Mouse (Mus musculus) limb, embryonic 15.5 days (tissue): ENCODE measurements around the gene Hoga1. TPM values are rescaled to one million over a fixed set of nuclear protein-coding genes. Genes with fewer than 3 reads are reported as not detected.

Source experiments
- ATAC-seq: fragments of 200-750 bp; cut with Nextera tagmentation; 2 replicates; pipeline ENCODE4 v1.8.0; 2017; ENCODE audit warnings: low read depth, moderate TSS enrichment; ENCODE audit not compliant: insufficient number of reproducible peaks, low FRiP score, low TSS enrichment
- H3K27ac ChIP-seq: fragments of 300-500 bp; sonication (generic); 2 replicates; pipeline ENCODE4 v1.5.1; 2015; ENCODE audit warnings: moderate library complexity, mild to moderate bottlenecking, inconsistent platforms
- H3K27me3 ChIP-seq: fragments of 300-500 bp; sonication (generic); 2 replicates; pipeline ENCODE4 v1.6.1; 2015; ENCODE audit warnings: inconsistent platforms
- H3K36me3 ChIP-seq: fragments of 300-500 bp; sonication (generic); 2 replicates; pipeline ENCODE4 v1.6.1; 2015; ENCODE audit warnings: inconsistent platforms
- H3K4me1 ChIP-seq: fragments of 300-500 bp; sonication (generic); 2 replicates; pipeline ENCODE4 v1.6.1; 2015; ENCODE audit warnings: inconsistent platforms
- H3K4me2 ChIP-seq: fragments of 300-500 bp; sonication (generic); 2 replicates; pipeline ENCODE4 v1.6.1; 2015; ENCODE audit warnings: mild to moderate bottlenecking, inconsistent platforms
- H3K4me3 ChIP-seq: fragments of 300-500 bp; sonication (generic); 2 replicates; pipeline ENCODE4 v1.5.1; 2015; ENCODE audit warnings: mild to moderate bottlenecking, inconsistent platforms
- H3K9ac ChIP-seq: fragments of 300-500 bp; sonication (generic); 2 replicates; pipeline ENCODE4 v1.6.1; 2015; ENCODE audit warnings: inconsistent platforms
- H3K9me3 ChIP-seq: fragments of 300-500 bp; sonication (generic); 2 replicates; pipeline ENCODE4 v1.6.1; 2016; ENCODE audit warnings: inconsistent platforms
- WGBS: fragments of 180-500 bp; shearing (Covaris S2); methylation state at CpG from one replicate; pipeline ENCODE4 v1.1.7; 2015; 5-methylcytosine and 5-hydroxymethylcytosine counted together
- polyA plus RNA-seq: library from polyadenylated mRNA; unstranded; fragments of >200 nt; fragmentation: Nextera tagmentation; extraction: Ambion mirVana; gene quantifications from 2 replicates; pipeline ENCODE4 v1.2.1, GENCODE M21; 2015

Gene Hoga1
- polyA plus RNA-seq, 1 experiment from 2014 or later = 1.0 TPM

GRCm38 (mm10) chr19:42051948-42052347 lies 6.5 kb downstream of the Hoga1 start, which contains the start of gene 4933411K16Rik:
4933411K16Rik (plus strand) TSS chr19:42052248.
- Histone ChIP-seq H3K4me1 (0 out of 2 replicates have a peak, but pooled peaks cover 4% of the 10 kb centered on the region), H3K9me3 (no peaks in the 10 kb centered on the region), H3K36me3 (no peaks in the 10 kb centered on the region), H3K27me3 (no peaks in the 10 kb centered on the region), H3K27ac (no peak within 1 kb of the TSS), H3K4me3 (no peak within 1 kb of the TSS), H3K9ac (no peak within 1 kb of the TSS), H3K4me2 (no peak within 1 kb of the TSS)
- WGBS = 81% methylated on average over 4 of the region's 4 CpGs
- no peak for ATAC-seq

GRCm38 (mm10) chr19:42054255-42054654 lies 8.8 kb downstream of the Hoga1 start:
- Histone ChIP-seq H3K9ac (no peak overlapping the region), H3K4me2 (no peak overlapping the region), H3K27me3 (no peaks in the 10 kb centered on the region), H3K9me3 (no peaks in the 10 kb centered on the region), H3K27ac (no peak overlapping the region), H3K36me3 (no peaks in the 10 kb centered on the region), H3K4me1 (0 out of 2 replicates have a peak, but pooled peaks cover 4% of the 10 kb centered on the region), H3K4me3 (no peak overlapping the region)
- no peak for ATAC-seq
- WGBS = 71% methylated on average over 6 of the region's 6 CpGs

GRCm38 (mm10) chr19:42055881-42056280 lies 10.5 kb downstream of the Hoga1 start:
- ATAC-seq = no peak
- H3K9me3 ChIP-seq = no peaks in the 10 kb centered on the region
- H3K36me3 ChIP-seq = no peaks in the 10 kb centered on the region
- no peak overlapping the region for H3K4me2 ChIP-seq
- 0 out of 2 replicates have a peak, but pooled peaks cover 4% of the 10 kb centered on the region for H3K4me1 ChIP-seq
- no peak overlapping the region for H3K4me3 ChIP-seq
- no peak overlapping the region for H3K9ac ChIP-seq
- 45% methylated on average over 2 of the region's 2 CpGs for WGBS
- no peak overlapping the region for H3K27ac ChIP-seq
- H3K27me3 ChIP-seq = no peaks in the 10 kb centered on the region

- Histone ChIP-seq H3K9ac (no peak overlapping the region), H3K4me1 (0 out of 2 replicates have a peak, but pooled peaks cover 4% of the 10 kb centered on the region), H3K27me3 (no peaks in the 10 kb centered on the region), H3K4me2 (no peak overlapping the region), H3K36me3 (no peaks in the 10 kb centered on the region), H3K4me3 (no peak overlapping the region), H3K9me3 (no peaks in the 10 kb centered on the region), H3K27ac (no peak overlapping the region)
- ATAC-seq = no peak
- 86% methylated on average over 6 of the region's 6 CpGs for WGBS
Measured at GRCm38 (mm10) chr19:42056719-42057409, 11.5 kb downstream of the Hoga1 start.

- Histone ChIP-seq H3K4me1 (0 out of 2 replicates have a peak, but pooled peaks cover 4% of the 10 kb centered on the region), H3K4me3 (no peak overlapping the region), H3K9ac (no peak overlapping the region), H3K27me3 (no peaks in the 10 kb centered on the region), H3K4me2 (no peak overlapping the region), H3K27ac (no peak overlapping the region), H3K36me3 (no peaks in the 10 kb centered on the region), H3K9me3 (no peaks in the 10 kb centered on the region)
- ATAC-seq = no peak
- 61% methylated on average over 7 of the region's 7 CpGs for whole genome bisulfite sequencing
Measured at GRCm38 (mm10) chr19:42058426-42058825, 13.0 kb downstream of the Hoga1 start.

- 89% methylated on average over 7 of the region's 7 CpGs for WGBS
- H3K27me3 ChIP-seq = no peaks in the 10 kb centered on the region
- no peaks in the 10 kb centered on the region for H3K4me1 ChIP-seq
- H3K9me3 ChIP-seq = no peaks in the 10 kb centered on the region
- H3K4me2 ChIP-seq = no peak overlapping the region
- H3K36me3 ChIP-seq = no peaks in the 10 kb centered on the region
- ATAC-seq = no peak
- H3K27ac ChIP-seq = no peak overlapping the region
- H3K4me3 ChIP-seq = no peak overlapping the region
- no peak overlapping the region for H3K9ac ChIP-seq
Measured at GRCm38 (mm10) chr19:42061443-42061842, 16.0 kb downstream of the Hoga1 start.

GRCm38 (mm10) chr19:42068441-42069240 lies 23.2 kb downstream of the Hoga1 start:
- H3K4me1 ChIP-seq = no peaks in the 10 kb centered on the region; the same call in 1 of the 2 replicates
- H3K27me3 ChIP-seq = no peaks in the 10 kb centered on the region
- 76% methylated on average over 11 of the region's 11 CpGs for WGBS
- H3K9me3 ChIP-seq = no peaks in the 10 kb centered on the region
- no peak overlapping the region for H3K4me3 ChIP-seq
- H3K4me2 ChIP-seq = no peak overlapping the region
- no peak overlapping the region for H3K27ac ChIP-seq
- no peak overlapping the region for H3K9ac ChIP-seq
- no peak for ATAC-seq
- no peaks in the 10 kb centered on the region for H3K36me3 ChIP-seq

- WGBS = 52% methylated on average over 6 of the region's 6 CpGs
- Histone ChIP-seq H3K27ac (no peak overlapping the region), H3K27me3 (no peaks in the 10 kb centered on the region), H3K9ac (no peak overlapping the region), H3K4me2 (no peak overlapping the region), H3K9me3 (no peaks in the 10 kb centered on the region), H3K36me3 (no peaks in the 10 kb centered on the region), H3K4me1 (no peaks in the 10 kb centered on the region; the same call in 1 of the 2 replicates), H3K4me3 (no peak overlapping the region)
- no peak for ATAC-seq
Measured at GRCm38 (mm10) chr19:42069241-42069525, 23.8 kb downstream of the Hoga1 start.

GRCm38 (mm10) chr19:42071221-42071620 lies 25.8 kb downstream of the Hoga1 start:
- Histone ChIP-seq H3K27ac (no peak overlapping the region), H3K27me3 (no peaks in the 10 kb centered on the region), H3K4me2 (no peak overlapping the region), H3K4me1 (no peaks in the 10 kb centered on the region; the same call in 1 of the 2 replicates), H3K9ac (no peak overlapping the region), H3K9me3 (no peaks in the 10 kb centered on the region), H3K36me3 (peaks cover 4% of the 10 kb centered on the region; the same call in 1 of the 2 replicates), H3K4me3 (no peak overlapping the region)
- ATAC-seq = no peak
- WGBS = 77% methylated on average over 7 of the region's 7 CpGs

- no peak overlapping the region for H3K4me3 ChIP-seq
- H3K36me3 ChIP-seq = peaks cover 4% of the 10 kb centered on the region; the same call in 1 of the 2 replicates
- no peaks in the 10 kb centered on the region for H3K9me3 ChIP-seq
- no peak overlapping the region for H3K9ac ChIP-seq
- H3K4me1 ChIP-seq = no peaks in the 10 kb centered on the region; the same call in 1 of the 2 replicates
- ATAC-seq = no peak
- WGBS = 80% methylated on average over 15 of the region's 15 CpGs
- H3K27ac ChIP-seq = no peak overlapping the region
- H3K27me3 ChIP-seq = no peaks in the 10 kb centered on the region
- H3K4me2 ChIP-seq = no peak overlapping the region
Measured at GRCm38 (mm10) chr19:42071886-42072608, 26.6 kb downstream of the Hoga1 start.

- H3K27me3 ChIP-seq = no peaks in the 10 kb centered on the region
- ATAC-seq = no peak
- H3K9ac ChIP-seq = no peak overlapping the region
- no peak overlapping the region for H3K4me2 ChIP-seq
- no peak overlapping the region for H3K4me3 ChIP-seq
- no peaks in the 10 kb centered on the region; the same call in 1 of the 2 replicates for H3K4me1 ChIP-seq
- peaks cover 4% of the 10 kb centered on the region; the same call in 1 of the 2 replicates for H3K36me3 ChIP-seq
- 67% methylated on average over 7 of the region's 7 CpGs for WGBS
- no peak overlapping the region for H3K27ac ChIP-seq
- H3K9me3 ChIP-seq = no peaks in the 10 kb centered on the region
Measured at GRCm38 (mm10) chr19:42072802-42073201, 27.4 kb downstream of the Hoga1 start.
